Mouse (Mus musculus): ENCODE results near the gene Tgfbr2.

Gene Tgfbr2

DNA sequence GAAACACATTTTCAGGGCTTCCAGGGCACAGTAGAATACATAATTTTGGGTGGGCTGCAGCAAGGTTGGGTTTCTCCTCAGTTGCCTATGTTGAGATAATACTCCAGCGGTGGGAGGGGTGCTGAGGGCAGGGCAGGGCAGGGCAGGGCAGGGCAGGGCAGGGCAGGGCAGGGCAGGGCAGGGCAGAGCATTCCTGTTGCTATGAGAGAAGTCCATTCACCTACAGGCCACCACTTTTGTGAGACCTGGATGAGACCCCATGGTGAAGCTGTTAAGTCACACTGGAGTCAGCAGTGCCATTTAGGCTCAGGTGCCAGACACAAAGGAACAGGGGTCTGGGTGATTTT is 18.3 kb upstream of the Tgfbr2 start:
- no peak for DNase-seq (ENCODE audit: low spot score)

DNA sequence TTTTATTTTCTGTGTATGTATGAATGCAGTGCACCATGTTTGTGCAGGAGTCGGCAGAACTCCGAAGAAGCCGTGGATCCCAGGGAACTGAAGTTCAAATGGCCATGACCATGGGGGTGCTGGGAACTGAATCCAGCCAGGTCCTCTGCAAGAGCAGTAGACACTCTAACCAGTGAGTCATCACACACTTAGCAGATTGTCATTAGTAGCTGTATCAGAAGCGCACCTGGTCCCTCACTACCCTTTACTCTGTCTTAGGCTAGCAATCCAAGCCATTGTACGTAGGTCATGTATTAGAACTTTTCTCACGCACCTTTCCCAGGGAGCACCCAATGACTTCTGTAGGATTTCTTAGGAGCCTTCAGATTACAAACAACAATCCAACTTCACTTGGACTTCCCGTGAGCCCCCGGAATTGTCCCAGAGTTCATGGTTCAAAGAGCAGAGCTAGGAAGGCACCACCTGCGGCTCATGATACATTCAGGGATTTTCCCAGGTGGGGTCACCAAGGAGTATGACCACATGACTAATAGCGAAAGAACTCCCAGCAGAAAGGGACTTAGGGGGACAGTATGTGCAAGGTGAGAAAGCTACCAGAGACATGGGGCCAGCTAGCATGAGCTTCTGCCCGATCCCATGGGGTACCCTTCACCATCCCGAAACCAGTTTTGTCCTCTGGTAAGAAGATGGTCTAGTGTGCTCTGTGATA is 17.8 kb upstream of the Tgfbr2 start:
- no peak for DNase-seq (ENCODE audit: low spot score)

- no peak for DNase-seq (ENCODE audit: low spot score)
Measured at GRCm38 (mm10) chr9:116192253-116192652, 17.1 kb upstream of the Tgfbr2 start.

- no peak for DNase-seq (ENCODE audit: low spot score)
Measured at GRCm38 (mm10) chr9:116189831-116190230, 14.7 kb upstream of the Tgfbr2 start.

- DNase-seq (ENCODE audit: low spot score) = no peak
Measured at GRCm38 (mm10) chr9:116188952-116189666, 13.9 kb upstream of the Tgfbr2 start.

GRCm38 (mm10) chr9:116187181-116187731 is 12.1 kb upstream of the Tgfbr2 start:
- DNase-seq (ENCODE audit: low spot score) = no peak

- no peak for DNase-seq (ENCODE audit: low spot score)
Measured at GRCm38 (mm10) chr9:116184903-116185302, 9.7 kb upstream of the Tgfbr2 start.

DNA sequence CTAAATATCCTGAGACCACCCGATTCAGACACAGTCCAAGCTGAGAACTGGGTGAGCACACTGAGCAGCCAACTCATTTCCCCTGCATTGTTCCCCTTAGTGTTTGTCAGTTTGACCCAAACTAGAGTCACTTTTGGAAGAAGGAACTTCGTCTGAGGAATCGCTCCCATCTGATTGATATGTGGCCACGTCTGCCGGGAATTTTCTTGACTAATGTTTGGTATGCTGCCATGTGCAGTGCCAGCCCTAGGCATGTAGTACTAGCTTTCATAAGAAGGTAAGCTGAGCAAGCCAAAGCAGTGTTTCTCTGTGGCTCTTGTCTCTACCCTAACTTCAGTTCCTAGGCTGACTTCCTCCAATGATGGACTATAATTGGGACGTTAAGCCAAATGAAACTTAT is 7.9 kb upstream of the Tgfbr2 start:
- no peak for DNase-seq (ENCODE audit: low spot score)

DNA sequence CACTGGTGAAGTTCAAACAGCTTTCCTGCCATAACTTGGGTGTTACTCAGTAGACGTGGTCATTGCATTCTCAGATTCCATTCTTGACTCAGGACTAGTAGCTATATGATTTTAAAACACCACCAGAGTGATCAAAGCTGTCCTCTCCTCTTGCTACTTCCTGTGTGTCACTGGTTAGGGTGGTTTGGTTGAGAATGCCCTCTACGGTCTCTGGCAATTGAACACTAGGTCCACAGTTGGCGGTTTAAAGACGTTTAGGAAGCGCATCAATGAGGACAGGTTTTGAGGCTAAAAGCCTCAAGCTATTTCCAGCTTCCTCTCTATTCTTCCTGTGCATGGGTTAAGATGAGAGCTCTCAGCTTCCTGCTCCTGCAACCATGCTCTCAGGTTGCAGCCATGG is 6.4 kb upstream of the Tgfbr2 start:
- no peak for DNase-seq (ENCODE audit: low spot score)

GRCm38 (mm10) chr9:116178151-116178550 is 3.0 kb upstream of the Tgfbr2 start:
- no peak for DNase-seq (ENCODE audit: low spot score)

- no peak for DNase-seq (ENCODE audit: low spot score)
Measured at GRCm38 (mm10) chr9:116177108-116177507, 1.9 kb upstream of the Tgfbr2 start.

DNA sequence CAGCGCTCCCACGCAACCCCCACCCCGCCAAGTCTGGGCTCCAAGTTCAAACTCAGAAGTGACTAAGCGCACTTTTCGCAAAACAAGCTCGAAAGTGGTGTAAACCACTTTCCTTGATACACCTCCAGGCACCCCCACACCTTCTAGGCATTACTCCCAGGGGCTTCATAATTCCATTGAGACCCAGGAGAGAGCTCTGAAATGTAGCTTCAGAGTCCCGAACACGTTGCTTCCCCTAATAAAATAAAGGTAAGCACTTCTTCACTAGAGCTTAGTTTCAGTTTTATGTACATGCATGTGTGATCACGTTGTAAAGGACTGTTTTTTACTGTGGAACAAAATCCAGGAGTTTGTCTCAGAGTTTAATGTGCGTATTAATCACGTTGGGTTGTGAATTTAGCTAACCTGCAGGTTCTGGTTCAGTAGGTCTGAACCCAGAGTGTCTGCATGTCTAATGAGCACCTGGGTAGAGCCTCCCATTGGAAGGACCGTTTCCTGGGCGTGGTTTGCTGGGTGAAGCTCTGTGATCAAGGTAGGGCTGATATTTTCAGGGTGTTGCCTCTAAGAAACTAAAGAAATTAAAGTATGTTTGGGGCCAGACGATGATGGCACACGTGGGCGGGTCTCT is 442 bp upstream of the Tgfbr2 start:
- DNase-seq (ENCODE audit: low spot score) = no peak

DNA sequence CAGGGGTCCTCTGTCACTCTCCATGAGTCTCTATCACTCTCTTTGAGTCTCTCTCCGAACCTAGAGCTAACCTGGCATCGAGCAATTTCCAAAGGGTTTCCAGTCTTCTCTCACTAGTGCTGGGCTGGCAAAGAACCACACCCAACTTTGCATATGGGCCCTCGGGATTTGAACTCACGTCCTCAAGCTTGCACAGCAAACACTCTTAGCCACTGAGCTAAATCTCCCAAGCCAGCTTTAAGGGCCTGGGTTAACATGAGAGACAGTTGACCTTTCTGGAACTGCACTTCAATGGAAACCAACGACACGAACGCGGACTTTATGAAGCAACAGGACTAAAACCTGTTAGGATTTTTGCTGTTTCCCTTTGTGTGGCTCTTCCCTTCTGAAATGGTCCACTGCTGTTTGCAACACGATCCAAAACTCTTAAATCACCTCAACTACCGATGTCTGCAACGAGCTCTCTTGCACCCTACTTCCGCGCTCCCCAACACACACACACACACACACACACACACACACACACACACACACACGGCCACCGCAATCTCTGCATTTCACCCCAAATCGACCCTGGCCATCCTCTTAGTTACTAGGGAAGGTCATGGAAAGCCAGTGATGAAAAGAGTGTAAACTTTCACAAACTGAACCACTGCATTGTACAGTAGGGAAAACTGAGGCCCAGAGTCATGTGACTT is 1.5 kb downstream of the Tgfbr2 start:
- no peak for DNase-seq (ENCODE audit: low spot score)

DNA sequence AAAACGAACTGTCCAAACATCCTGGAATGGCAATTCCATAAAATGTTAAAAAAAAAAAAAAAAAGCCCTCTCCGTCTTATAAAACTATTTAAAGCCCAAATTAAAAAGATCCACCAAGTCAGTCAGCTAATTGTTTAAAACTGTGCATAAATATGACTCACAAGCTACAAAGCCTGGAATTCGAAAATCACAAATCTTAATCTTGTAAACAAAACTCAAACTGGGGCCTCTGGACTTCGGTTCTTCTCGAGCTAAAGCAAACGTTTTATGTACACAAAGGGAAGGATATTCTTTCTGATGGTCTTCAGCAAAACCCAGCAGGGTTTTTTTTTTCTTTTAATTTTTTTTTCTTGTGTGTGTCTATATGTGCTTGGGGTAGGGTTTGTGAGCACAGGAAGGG is 2.1 kb downstream of the Tgfbr2 start:
- DNase-seq (ENCODE audit: low spot score) = no peak

DNA sequence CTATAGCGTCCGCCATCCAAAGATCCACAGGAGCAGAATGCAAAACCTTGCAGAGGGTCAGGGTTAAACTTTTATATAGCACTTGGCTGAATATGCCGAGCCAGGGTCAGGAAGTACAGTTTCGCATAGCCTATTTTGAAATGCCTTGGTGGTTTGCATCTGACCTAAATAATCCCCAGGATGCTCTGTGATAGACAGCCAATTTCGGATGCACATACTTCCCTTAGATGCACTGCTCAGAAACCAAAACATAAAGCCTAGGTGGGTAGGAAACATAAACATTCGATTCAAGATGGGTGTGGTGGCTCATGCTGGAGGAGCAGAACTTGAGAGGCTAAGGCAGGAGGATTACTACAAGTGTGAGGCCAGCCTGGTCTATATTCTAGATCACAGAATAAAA is 6.1 kb downstream of the Tgfbr2 start:
- DNase-seq (ENCODE audit: low spot score) = no peak

GRCm38 (mm10) chr9:116167304-116167880 is 7.8 kb downstream of the Tgfbr2 start:
- no peak for DNase-seq (ENCODE audit: low spot score)

- no peak for DNase-seq (ENCODE audit: low spot score)
Measured at GRCm38 (mm10) chr9:116166363-116166762, 8.8 kb downstream of the Tgfbr2 start.

DNA sequence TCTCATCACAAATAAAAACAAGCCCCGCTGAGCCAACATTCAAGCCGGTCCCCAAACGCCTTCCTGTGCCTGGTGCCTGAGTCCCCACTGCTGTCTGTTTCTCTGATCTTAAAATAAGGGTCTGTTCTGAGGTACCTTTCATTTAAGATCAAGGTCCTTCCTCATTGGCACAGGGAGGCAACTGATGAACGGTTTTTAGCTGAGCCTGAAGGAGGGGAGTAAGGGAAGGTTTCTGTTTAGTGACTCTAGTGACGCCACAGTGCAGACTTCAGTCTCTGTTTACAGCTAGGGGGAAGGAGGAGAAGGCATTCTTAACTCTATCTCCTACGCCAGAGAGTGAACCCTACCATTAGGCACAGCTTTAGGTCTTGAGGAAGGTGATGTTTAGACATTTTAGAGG is 11.3 kb downstream of the Tgfbr2 start:
- no peak for DNase-seq (ENCODE audit: low spot score)

DNA sequence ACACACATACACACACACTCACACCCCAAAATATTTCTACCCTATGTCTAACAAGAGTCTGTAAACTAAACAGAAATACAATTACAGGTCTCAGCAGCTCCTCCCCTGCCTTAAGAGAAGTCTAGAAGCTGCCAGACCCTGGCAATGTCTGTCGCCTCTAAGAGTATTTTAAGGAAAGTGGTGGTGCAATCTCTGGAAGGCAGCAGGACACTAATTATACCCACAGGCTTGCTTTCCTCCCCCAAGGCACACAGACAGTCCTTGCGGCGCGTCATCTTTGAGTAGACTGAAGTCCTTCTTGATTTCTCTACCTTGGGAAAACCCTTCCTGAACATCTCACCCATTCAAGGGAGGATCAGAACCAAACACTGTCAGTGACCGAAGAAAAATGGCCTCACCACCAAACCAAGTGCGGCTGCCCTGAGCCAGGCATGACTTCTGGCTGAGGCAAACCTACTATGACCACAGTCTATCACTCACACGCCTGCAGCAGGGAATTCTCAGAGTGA is 12.2 kb downstream of the Tgfbr2 start:
- no peak for DNase-seq (ENCODE audit: low spot score)

GRCm38 (mm10) chr9:116160860-116161259 is 14.3 kb downstream of the Tgfbr2 start:
- DNase-seq (ENCODE audit: low spot score) = no peak

DNA sequence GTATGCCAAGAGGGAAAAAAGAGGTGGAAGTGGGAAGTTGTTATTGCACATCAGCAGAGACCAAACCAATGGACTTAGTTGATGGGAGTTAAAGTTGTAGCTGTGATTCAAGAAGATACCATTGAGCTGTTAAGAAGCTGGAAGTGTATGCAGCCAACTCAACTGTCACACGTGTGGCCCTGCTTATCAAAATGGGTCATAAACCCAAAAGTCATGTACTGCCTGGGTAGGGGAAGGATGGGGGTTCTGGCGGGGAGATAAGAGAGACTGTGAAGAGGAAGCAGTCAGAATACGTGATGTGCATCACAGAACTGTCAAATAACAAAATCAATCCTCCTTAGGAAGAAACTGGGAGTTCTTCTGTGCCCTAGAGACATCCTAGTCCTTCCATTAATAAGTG is 15.1 kb downstream of the Tgfbr2 start:
- no peak for DNase-seq (ENCODE audit: low spot score)

- DNase-seq (ENCODE audit: low spot score) = no peak
Measured at GRCm38 (mm10) chr9:116156501-116156900, 18.7 kb downstream of the Tgfbr2 start.

All from layer of hippocampus, adult 9-10 months (tissue).